Mouse (Mus musculus) forebrain, embryonic 10.5 days (tissue): ENCODE results near the gene Dvl2. TPM values are rescaled to one million over a fixed set of nuclear protein-coding genes. Genes with fewer than 3 reads are reported as not detected.

Experiments used
- DNase-seq: peaks from one replicate; pipeline ENCODE4 v3.0.0-alpha.2; 2017; ENCODE audit warnings: low spot score; ENCODE audit errors: extremely low spot score
- H3K27ac ChIP-seq: fragments of 300-500 bp; sonication (generic); 2 replicates; pipeline ENCODE4 v1.5.1; 2016; ENCODE audit warnings: mild to moderate bottlenecking
- H3K27me3 ChIP-seq: fragments of 300-500 bp; sonication (generic); 2 replicates; pipeline ENCODE4 v1.6.1; 2016; ENCODE audit warnings: mild to moderate bottlenecking; ENCODE audit not compliant: poor library complexity, severe bottlenecking
- H3K36me3 ChIP-seq: fragments of 300-500 bp; sonication (generic); replicated peaks from 2 replicates; pipeline ENCODE4 v1.6.1; 2016; ENCODE audit warnings: mild to moderate bottlenecking, moderate library complexity
- H3K4me1 ChIP-seq: fragments of 300-500 bp; sonication (generic); 2 replicates; pipeline ENCODE4 v1.6.1; 2016
- H3K4me3 ChIP-seq: fragments of 300-500 bp; sonication (generic); 2 replicates; pipeline ENCODE4 v1.5.1; 2016; ENCODE audit warnings: mild to moderate bottlenecking, moderate library complexity
- H3K9me3 ChIP-seq: fragments of 300-500 bp; sonication (generic); 2 replicates; pipeline ENCODE4 v1.6.1; 2016; ENCODE audit warnings: mild to moderate bottlenecking, moderate library complexity
- WGBS: fragments of 180-500 bp; shearing (Covaris S2); methylation state at CpG from one replicate; pipeline ENCODE4 v1.1.7; 2016; 5-methylcytosine and 5-hydroxymethylcytosine counted together
- polyA plus RNA-seq: library from polyadenylated mRNA; unstranded; fragments of >200 nt; fragmentation: Nextera tagmentation; extraction: Ambion mirVana; gene quantifications from 2 replicates; pipeline ENCODE4 v1.2.1, GENCODE M21; 2016

Gene Dvl2
- polyA plus RNA-seq, 1 experiment from 2014 or later, result 44.3 TPM

GRCm38 (mm10) chr11:70027397-70027796 is 27.0 kb downstream of the Dvl2 start:
- DNase-seq, result no peak
- no peaks in the 10 kb centered on the region for H3K27me3 ChIP-seq
- peak overlapping the region; percentile 85 for H3K27ac ChIP-seq
- peaks cover 22% of the 10 kb centered on the region for H3K36me3 ChIP-seq
- peak overlapping the region; percentile 48 for H3K4me3 ChIP-seq
- 40% methylated on average over 9 of the region's 9 CpGs for WGBS
- H3K9me3 ChIP-seq, result no peaks in the 10 kb centered on the region
- H3K4me1 ChIP-seq, result peaks cover 89% of the 10 kb centered on the region

- WGBS, result 30% methylated on average over 12 of the region's 12 CpGs
- H3K27me3 ChIP-seq, result no peaks in the 10 kb centered on the region
- peaks cover 34% of the 10 kb centered on the region for H3K36me3 ChIP-seq
- peaks cover 78% of the 10 kb centered on the region for H3K4me1 ChIP-seq
- H3K4me3 ChIP-seq, result peak overlapping the region; percentile 48
- H3K9me3 ChIP-seq, result no peaks in the 10 kb centered on the region
- peak overlapping the region; percentile 85 for H3K27ac ChIP-seq
- DNase-seq, result no peak
Measured at GRCm38 (mm10) chr11:70028401-70029129, 28.2 kb downstream of the Dvl2 start.

DNA sequence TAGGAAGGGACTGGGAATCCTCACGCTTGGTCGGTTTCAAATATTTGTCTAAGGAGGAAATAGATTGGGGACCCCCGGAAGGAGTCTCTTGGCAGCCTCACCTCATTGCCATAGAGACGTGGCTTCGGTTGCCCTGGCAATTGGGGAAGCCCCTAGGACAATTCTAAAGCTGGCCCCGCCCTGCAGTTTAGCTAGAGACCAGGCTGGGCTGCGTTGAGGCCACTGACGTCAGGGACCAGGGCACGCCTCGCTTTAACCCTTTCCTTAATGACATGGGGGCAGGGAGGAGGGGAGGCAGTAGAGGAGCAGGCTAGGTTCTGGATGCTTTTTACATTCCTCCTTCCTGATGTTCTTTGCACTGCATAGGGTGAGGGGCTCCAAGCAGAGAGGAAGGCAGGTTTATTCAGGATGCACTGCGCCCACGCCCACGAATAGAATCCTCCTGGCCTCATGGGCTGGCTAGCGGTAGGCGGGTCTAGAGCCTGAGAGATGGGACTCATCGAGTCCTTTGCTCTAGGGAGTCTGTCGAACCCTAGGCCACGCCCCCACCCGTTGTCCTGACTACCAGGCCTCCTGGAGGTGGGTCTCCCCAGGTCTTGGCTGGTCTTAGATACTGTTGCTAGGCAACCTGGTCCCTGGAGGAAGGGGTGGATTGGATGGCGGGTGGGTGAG is 28.9 kb downstream of the Dvl2 start:
- Histone ChIP-seq H3K36me3 (peaks cover 41% of the 10 kb centered on the region), H3K27me3 (no peaks in the 10 kb centered on the region), H3K27ac (peak overlapping the region; percentile 85), H3K9me3 (no peaks in the 10 kb centered on the region), H3K4me3 (peak overlapping the region; percentile 48), H3K4me1 (peaks cover 71% of the 10 kb centered on the region)
- peak; percentile 98 for DNase-seq
- 0% methylated on average over 20 of the region's 20 CpGs for WGBS

DNA sequence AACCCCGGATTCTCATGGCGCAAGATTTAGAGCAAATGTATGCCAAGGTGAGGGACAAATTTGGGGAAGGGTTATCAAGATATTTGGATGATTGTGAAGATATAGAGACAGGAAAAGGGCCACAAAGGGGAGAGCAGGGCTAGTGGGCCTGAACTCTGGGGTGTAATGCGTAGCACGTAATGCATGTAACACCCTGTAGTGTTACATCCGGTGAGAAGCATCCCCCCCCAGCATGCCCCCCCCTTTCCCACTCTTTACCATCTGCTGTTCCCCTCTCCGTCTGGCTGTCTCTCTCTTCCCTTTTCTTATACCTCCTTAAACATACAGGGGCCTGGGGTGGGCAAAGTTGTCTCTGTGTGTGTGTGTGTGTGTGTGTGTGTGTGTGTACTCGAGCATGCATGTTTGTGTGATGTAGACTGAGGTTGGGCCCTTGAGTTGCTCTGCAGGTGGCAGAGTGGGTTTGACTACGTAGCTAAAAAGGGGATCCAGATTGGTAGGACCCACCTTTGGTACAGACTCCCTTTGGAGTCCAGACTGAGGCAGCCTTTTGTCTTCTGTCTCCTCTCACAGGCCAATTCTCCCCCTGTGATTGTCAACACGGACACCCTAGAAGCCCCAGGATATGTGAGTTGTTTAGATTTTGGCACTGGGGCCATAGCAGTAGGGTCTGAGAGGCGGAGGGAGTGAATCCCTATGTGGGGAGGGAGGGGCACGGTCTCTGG is 29.6 kb downstream of the Dvl2 start:
- Histone ChIP-seq H3K4me1 (peaks cover 63% of the 10 kb centered on the region), H3K27me3 (no peaks in the 10 kb centered on the region), H3K9me3 (no peaks in the 10 kb centered on the region), H3K36me3 (peaks cover 48% of the 10 kb centered on the region), H3K4me3 (peak overlapping the region; percentile 48), H3K27ac (peak overlapping the region; percentile 85)
- DNase-seq, result no peak
- 44% methylated on average over 11 of the region's 11 CpGs for WGBS

DNA sequence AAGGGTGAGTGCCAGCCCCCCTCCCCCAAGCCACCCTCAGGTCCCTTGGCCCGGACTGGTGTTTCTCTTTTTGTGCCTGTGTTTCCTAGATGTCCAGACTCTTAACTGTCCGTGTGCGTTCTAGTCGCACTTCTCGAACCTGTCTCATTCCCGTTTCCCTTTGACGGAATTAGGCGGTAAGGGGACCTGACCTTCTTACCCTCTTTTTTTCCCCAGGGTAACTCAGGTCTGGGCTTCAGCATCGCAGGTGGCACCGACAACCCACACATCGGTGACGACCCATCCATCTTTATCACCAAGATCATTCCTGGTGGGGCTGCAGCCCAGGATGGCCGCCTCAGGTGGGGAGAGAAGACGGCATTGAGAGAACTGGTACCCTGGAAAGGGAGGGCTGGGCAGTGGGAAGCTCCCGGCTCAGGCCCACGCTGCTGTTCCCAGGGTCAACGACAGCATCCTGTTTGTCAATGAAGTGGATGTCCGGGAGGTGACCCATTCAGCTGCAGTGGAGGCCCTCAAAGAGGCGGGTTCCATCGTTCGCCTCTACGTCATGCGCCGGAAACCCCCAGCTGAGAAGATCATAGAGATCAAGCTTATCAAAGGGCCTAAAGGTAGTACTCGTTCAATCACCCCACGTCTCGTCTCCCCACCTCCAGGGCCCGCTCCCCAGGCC is 30.4 kb downstream of the Dvl2 start:
- H3K4me3 ChIP-seq, result peak overlapping the region; percentile 48
- 94% methylated on average over 28 of the region's 28 CpGs for WGBS
- H3K9me3 ChIP-seq, result no peaks in the 10 kb centered on the region
- no peaks in the 10 kb centered on the region for H3K27me3 ChIP-seq
- no peak for DNase-seq
- peaks cover 53% of the 10 kb centered on the region for H3K36me3 ChIP-seq
- peaks cover 56% of the 10 kb centered on the region for H3K4me1 ChIP-seq
- peak overlapping the region; percentile 85 for H3K27ac ChIP-seq

DNA sequence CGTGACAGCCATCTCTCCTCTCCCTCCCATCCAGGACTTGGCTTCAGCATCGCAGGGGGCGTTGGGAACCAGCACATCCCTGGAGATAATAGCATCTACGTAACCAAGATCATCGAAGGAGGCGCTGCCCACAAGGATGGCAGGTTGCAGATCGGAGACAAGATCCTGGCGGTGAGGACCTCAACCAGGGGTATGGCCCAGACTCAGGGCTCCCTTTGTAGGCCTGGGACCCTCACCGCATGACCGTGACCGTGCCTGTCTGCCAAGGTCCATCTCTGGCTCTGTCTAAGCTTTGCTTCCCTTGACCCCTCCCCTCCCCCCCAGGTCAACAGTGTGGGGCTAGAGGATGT is 30.9 kb downstream of the Dvl2 start:
- no peak for DNase-seq
- Histone ChIP-seq H3K27me3 (no peaks in the 10 kb centered on the region), H3K27ac (peak overlapping the region; percentile 85; the same call in 1 of the 2 replicates), H3K9me3 (no peaks in the 10 kb centered on the region), H3K4me3 (no peak overlapping the region), H3K4me1 (peaks cover 50% of the 10 kb centered on the region), H3K36me3 (peaks cover 54% of the 10 kb centered on the region)
- 93% methylated on average over 11 of the region's 11 CpGs for WGBS

- H3K36me3 ChIP-seq, result peaks cover 90% of the 10 kb centered on the region
- no peaks in the 10 kb centered on the region for H3K4me1 ChIP-seq
- no peaks in the 10 kb centered on the region for H3K9me3 ChIP-seq
- no peaks in the 10 kb centered on the region for H3K27me3 ChIP-seq
- no peak for DNase-seq
- H3K4me3 ChIP-seq, result no peak overlapping the region
- H3K27ac ChIP-seq, result no peak overlapping the region
- 84% methylated on average over 7 of the region's 7 CpGs for WGBS
Measured at GRCm38 (mm10) chr11:70038174-70038573, 37.8 kb downstream of the Dvl2 start.

DNA sequence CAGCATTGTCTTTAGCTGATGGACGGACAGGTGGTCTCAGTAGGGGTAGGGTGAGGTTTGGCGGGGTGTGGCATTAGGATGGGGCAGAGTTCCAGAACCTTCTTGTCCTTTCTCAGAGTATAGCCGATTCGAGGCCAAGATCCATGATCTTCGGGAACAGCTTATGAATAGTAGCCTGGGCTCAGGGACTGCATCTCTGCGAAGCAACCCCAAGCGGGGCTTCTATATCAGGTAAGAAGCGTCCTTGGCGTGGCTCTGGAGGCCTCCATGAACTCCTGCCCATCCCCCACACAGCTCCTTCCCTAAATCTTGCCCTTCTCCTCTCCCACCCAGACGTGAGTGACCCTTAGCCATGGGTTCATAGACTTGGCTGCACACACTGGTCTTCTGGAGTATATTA is 39.2 kb downstream of the Dvl2 start:
- Histone ChIP-seq H3K4me3 (no peak overlapping the region), H3K9me3 (no peaks in the 10 kb centered on the region), H3K27ac (no peak overlapping the region), H3K27me3 (no peaks in the 10 kb centered on the region), H3K4me1 (peaks cover 11% of the 10 kb centered on the region; the same call in 1 of the 2 replicates), H3K36me3 (peaks cover 90% of the 10 kb centered on the region)
- DNase-seq, result no peak
- WGBS, result 93% methylated on average over 10 of the region's 10 CpGs

DNA sequence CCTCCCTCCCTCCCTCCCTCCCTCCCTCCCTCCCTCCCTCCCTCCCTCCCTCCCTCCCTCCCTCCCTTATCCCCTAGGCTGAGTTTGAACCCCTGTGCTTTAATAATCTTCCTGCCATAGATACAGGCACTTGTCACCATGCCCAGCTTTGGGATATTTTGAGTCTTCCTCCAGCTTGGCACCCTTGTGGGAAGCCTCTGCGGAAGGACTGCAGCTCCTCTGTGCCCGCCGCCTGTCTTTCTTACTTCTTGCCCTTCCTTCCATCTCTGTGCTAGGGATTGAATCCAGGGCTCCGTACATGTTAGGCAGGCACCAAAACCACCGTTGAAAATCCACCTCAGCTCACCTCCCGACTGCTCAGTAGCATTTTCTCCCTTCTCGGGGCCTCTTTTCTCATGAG is 39.8 kb downstream of the Dvl2 start:
- Histone ChIP-seq H3K9me3 (no peaks in the 10 kb centered on the region), H3K4me1 (peaks cover 16% of the 10 kb centered on the region), H3K4me3 (no peak overlapping the region), H3K27me3 (no peaks in the 10 kb centered on the region), H3K27ac (no peak overlapping the region), H3K36me3 (peaks cover 89% of the 10 kb centered on the region)
- 93% methylated on average over 7 of the region's 7 CpGs for WGBS
- DNase-seq, result no peak

DNA sequence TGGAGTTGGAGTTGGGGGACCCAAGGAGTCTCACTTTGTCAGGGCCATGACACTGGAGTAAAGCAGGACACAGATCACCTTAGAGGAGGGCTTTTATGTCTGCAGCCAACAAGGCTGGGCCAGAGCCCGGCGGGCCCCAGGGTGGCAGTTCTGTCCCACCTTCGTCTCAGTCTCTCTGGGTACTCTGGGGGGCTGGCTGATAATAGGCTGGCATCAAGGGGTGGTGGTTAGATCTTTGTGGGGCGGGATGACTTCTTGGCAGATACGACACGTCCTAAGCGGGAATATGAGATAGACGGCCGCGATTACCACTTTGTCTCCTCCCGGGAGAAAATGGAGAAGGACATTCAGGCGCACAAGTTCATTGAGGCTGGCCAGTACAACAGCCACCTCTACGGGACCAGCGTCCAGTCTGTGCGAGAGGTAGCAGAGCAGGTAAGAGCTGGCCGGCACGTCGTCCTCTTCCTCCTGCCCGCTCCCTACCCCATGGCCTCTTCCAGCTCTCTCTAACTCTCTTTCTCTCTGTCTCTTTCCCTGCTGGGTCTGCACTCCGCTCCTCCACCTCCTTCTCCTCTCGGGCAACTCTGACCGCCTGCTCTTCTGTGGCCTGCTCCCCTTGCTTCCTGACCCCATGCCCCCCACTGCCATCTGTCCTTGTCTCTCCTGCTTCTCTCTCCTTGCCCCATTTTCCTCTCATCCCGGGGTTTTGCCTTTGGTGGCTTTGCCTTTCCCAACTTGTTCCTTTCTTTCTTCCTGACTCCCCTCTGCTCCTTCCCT is 42.1 kb downstream of the Dvl2 start:
- Histone ChIP-seq H3K4me1 (peaks cover 22% of the 10 kb centered on the region), H3K27me3 (no peaks in the 10 kb centered on the region), H3K27ac (no peak overlapping the region), H3K4me3 (no peak overlapping the region), H3K36me3 (peaks cover 80% of the 10 kb centered on the region), H3K9me3 (no peaks in the 10 kb centered on the region)
- WGBS, result 92% methylated on average over 23 of the region's 23 CpGs
- DNase-seq, result no peak

DNA sequence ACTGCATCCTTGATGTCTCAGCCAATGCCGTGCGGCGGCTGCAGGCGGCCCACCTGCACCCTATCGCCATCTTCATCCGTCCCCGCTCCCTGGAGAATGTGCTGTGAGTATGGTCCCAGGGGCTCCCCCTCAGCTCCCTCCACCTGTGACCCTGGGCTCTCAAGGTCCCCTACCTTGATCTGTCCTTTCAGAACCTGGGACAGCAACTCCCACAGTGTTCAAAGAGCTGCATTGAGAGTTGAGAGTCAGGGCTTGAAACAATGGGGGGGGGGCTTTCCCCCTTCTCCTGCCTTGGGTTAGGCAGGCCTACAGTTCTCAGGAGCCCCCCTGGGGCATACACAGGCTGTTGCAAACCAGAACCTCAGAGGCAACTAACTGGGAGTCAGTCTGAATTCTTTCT is 43.3 kb downstream of the Dvl2 start:
- H3K4me1 ChIP-seq, result peaks cover 22% of the 10 kb centered on the region
- 90% methylated on average over 7 of the region's 7 CpGs for WGBS
- H3K4me3 ChIP-seq, result no peak overlapping the region; the same call in 1 of the 2 replicates
- DNase-seq, result no peak
- H3K36me3 ChIP-seq, result peaks cover 69% of the 10 kb centered on the region
- H3K27me3 ChIP-seq, result no peaks in the 10 kb centered on the region
- H3K27ac ChIP-seq, result peak overlapping the region; percentile 25; the same call in 1 of the 2 replicates
- no peaks in the 10 kb centered on the region for H3K9me3 ChIP-seq

- Histone ChIP-seq H3K27ac (peak overlapping the region; percentile 48; the same call in 1 of the 2 replicates), H3K36me3 (peaks cover 51% of the 10 kb centered on the region), H3K4me3 (no peak overlapping the region; the same call in 1 of the 2 replicates), H3K9me3 (no peaks in the 10 kb centered on the region), H3K27me3 (no peaks in the 10 kb centered on the region), H3K4me1 (peaks cover 22% of the 10 kb centered on the region)
- DNase-seq, result no peak
- 40% methylated on average over 9 of the region's 9 CpGs for WGBS
Measured at GRCm38 (mm10) chr11:70045435-70045834, 45.0 kb downstream of the Dvl2 start.
